In the genomic region with DNA sequence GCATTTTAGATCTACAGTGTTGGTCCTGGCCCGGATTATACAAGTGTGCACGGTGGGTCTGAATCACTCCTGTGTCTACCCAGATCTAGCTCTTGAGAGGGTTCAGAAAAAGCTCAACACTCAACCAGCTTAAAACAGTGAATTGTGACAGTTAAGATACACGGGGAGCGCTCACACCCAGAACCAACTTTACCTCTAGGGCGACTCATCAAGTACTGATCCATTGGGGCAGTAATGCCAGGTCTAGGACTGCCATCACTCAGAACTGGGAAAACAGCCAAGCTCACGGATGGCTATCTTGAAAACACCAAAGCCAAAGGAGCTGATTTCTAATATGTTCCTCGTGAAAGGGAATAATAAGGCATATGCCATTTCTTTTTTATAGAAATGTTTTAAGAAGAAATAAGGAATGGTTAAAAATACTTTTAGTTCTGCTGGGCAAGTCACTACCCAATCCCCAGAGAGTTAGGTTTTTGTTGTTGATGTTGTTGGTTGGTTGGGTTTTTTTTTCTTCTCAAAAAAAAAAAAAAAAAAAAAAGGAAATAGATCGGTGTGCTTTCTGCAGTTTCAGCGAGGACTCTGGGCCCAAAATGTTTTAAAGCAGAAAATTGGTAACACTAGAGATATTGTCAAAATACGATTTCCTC, we compare ENCODE assay signal across 18 mouse cellular contexts.
DNase-seq lines count a peak whose midpoint lies in the region; ATAC-seq and TF ChIP-seq lines count a peak whose summit lies in the region.
"Had no signal": no experiment of that assay in that cellular context is flagged by ENCODE, and none has a peak within 500 bp of the region (broad histone marks: within the 10 kb centered on the region; RNA-seq: fewer than 3 reads in every experiment).

No protein-coding gene starts in this region.

- no peak for ATAC-seq in midbrain, postnatal 0 days (ENCODE audit: low FRiP score)
- ATAC-seq in midbrain, embryonic 14.5 days (ENCODE audit: low FRiP score, low TSS enrichment): no peak

- peak; percentile 74 for DNase-seq in heart, adult 11 months
- no peak for DNase-seq in heart, postnatal 25 days (ENCODE audit: low spot score)
- no peak for DNase-seq in midbrain, postnatal 0 days (ENCODE audit: low spot score)
- DNase-seq in midbrain, embryonic 14.5 days: no peak
- DNase-seq in MN1 (ENCODE audit: low spot score): peak; percentile 31
- DNase-seq in naive thymus-derived CD4-positive, alpha-beta T cell, adult 2 months (ENCODE audit: low read depth): peak; percentile 28
- no peak for DNase-seq in layer of hippocampus, adult 18-20 months (ENCODE audit: low spot score in 2 of 2)
- DNase-seq in left cerebral cortex, adult 11 months (ENCODE audit: low spot score): no peak
- DNase-seq: cerebellum, adult 18-20 months; gastrocnemius, postnatal 25 days; kidney, postnatal 4 days; right cerebral cortex, adult 18-20 months; thymus, adult 18-20 months had no signal

- no peak overlapping the region for H3K9ac ChIP-seq in midbrain, postnatal 0 days (replicated peaks; ENCODE audit: low read length, poor library complexity, severe bottlenecking)
- no peak overlapping the region for H3K9ac ChIP-seq in midbrain, embryonic 14.5 days (replicated peaks; ENCODE audit: low read length)
- H3K9ac ChIP-seq: hindbrain, embryonic 13.5 days; limb, embryonic 15.5 days; neural tube, embryonic 12.5 days; stomach, embryonic 15.5 days had no signal

- no peak for TF ChIP-seq CTCF in midbrain, postnatal 0 days (IDR thresholded peaks at IDR 0.05)

- H3K4me3 ChIP-seq in midbrain, postnatal 0 days (ENCODE audit: low read depth, low read length): no peak overlapping the region
- H3K4me3 ChIP-seq in midbrain, embryonic 14.5 days (replicated peaks; ENCODE audit: low read depth, low read length): no peak overlapping the region
- H3K4me3 ChIP-seq: embryonic facial prominence, embryonic 10.5 days; hindbrain, embryonic 13.5 days; limb, embryonic 15.5 days; neural tube, embryonic 12.5 days; stomach, embryonic 15.5 days had no signal

- intact Hi-C loops in heart, postnatal 25 days (cut with DNase I): loop anchor here (5.0 to 10.0 kb wide), 2 partner anchors 86 to 194 kb away; no protein-coding TSS in a partner anchor

- H3K9me3 ChIP-seq in midbrain, postnatal 0 days (ENCODE audit: low read length): no peaks in the 10 kb centered on the region
- H3K9me3 ChIP-seq in midbrain, embryonic 14.5 days (ENCODE audit: control insufficient read depth, low read length): no peaks in the 10 kb centered on the region
- H3K9me3 ChIP-seq: embryonic facial prominence, embryonic 10.5 days; hindbrain, embryonic 13.5 days; limb, embryonic 15.5 days; neural tube, embryonic 12.5 days; stomach, embryonic 15.5 days had no signal

- WGBS in midbrain, postnatal 0 days: 71% methylated on average over 10 of the region's 10 CpGs
- WGBS in midbrain, embryonic 14.5 days: 78% methylated on average over 10 of the region's 10 CpGs

- H3K36me3 ChIP-seq in midbrain, postnatal 0 days (ENCODE audit: insufficient read depth, low read length): no peaks in the 10 kb centered on the region
- no peaks in the 10 kb centered on the region for H3K36me3 ChIP-seq in midbrain, embryonic 14.5 days (ENCODE audit: control insufficient read depth, insufficient read depth, low read length)
- H3K36me3 ChIP-seq: embryonic facial prominence, embryonic 10.5 days; hindbrain, embryonic 13.5 days; limb, embryonic 15.5 days; neural tube, embryonic 12.5 days; stomach, embryonic 15.5 days had no signal

- peak overlapping the region; percentile 27; the same call in 1 of the 2 replicates for H3K27ac ChIP-seq in midbrain, postnatal 0 days (ENCODE audit: low read depth, low read length)
- H3K27ac ChIP-seq in midbrain, embryonic 14.5 days (replicated peaks; ENCODE audit: low read depth, low read length): no peak overlapping the region
- H3K27ac ChIP-seq: embryonic facial prominence, embryonic 10.5 days; hindbrain, embryonic 13.5 days; limb, embryonic 15.5 days; neural tube, embryonic 12.5 days; stomach, embryonic 15.5 days had no signal

- H3K4me1 ChIP-seq in midbrain, postnatal 0 days (ENCODE audit: insufficient read depth, low read length): peaks cover 8% of the 10 kb centered on the region; the same call in 1 of the 2 replicates
- H3K4me1 ChIP-seq in midbrain, embryonic 14.5 days (ENCODE audit: control insufficient read depth, insufficient read depth, low read length): peaks cover 11% of the 10 kb centered on the region; the same call in 1 of the 2 replicates
- H3K4me1 ChIP-seq: limb, embryonic 15.5 days had no signal

- H3K27me3 ChIP-seq in midbrain, postnatal 0 days (ENCODE audit: insufficient read depth, low read length): no peaks in the 10 kb centered on the region
- H3K27me3 ChIP-seq in midbrain, embryonic 14.5 days (ENCODE audit: control insufficient read depth, insufficient read depth, low read length): no peaks in the 10 kb centered on the region
- H3K27me3 ChIP-seq: hindbrain, embryonic 13.5 days; limb, embryonic 15.5 days; neural tube, embryonic 12.5 days; stomach, embryonic 15.5 days had no signal

- no peak overlapping the region for H3K4me2 ChIP-seq in midbrain, postnatal 0 days (ENCODE audit: low read depth, low read length, poor library complexity, severe bottlenecking)
- no peak overlapping the region for H3K4me2 ChIP-seq in midbrain, embryonic 14.5 days (ENCODE audit: low read length)
- H3K4me2 ChIP-seq: hindbrain, embryonic 13.5 days; limb, embryonic 15.5 days; neural tube, embryonic 12.5 days; stomach, embryonic 15.5 days had no signal

Comparison
In these comparisons a context has a peak if more than half of its experiments do, and no peak if none do; other contexts are left out.
1. DNase-seq: peak in heart, adult 11 months (single experiment), MN1 (single experiment) and naive thymus-derived CD4-positive, alpha-beta T cell, adult 2 months (single experiment); none in heart, postnatal 25 days (single experiment), midbrain, postnatal 0 days (single experiment), midbrain, embryonic 14.5 days (single experiment), layer of hippocampus, adult 18-20 months (0 of 2) and left cerebral cortex, adult 11 months (single experiment).